In the genomic region with DNA sequence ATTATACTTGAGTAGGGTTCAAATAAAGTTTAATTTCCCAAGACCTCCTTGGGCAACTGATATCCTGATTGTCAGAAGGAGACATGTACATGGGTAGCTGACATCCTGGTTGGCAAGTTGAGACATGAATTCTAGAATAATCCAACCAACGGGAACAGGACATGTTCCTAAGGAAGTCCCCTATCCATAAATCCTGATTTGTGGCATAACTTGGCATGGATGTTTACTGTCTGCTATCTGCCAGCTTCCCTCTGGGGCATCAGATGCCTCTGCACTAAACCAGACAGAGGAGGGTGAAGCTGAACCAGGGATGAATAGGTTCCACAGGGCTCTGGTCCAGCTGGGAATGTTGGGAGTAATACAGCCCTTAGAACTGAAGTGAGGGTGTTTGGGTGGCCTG, we compare ENCODE assay signal across 16 mouse cellular contexts.
"Had no signal": no experiment of that assay in that cellular context is flagged by ENCODE, and none has a peak within 500 bp of the region (broad histone marks: within the 10 kb centered on the region; RNA-seq: fewer than 3 reads in every experiment).

No protein-coding gene starts in this region.

- H3K4me1 ChIP-seq: neural tube, embryonic 12.5 days; neural tube, embryonic 13.5 days; neural tube, embryonic 15.5 days; stomach, embryonic 15.5 days had no signal

- H3K9me3 ChIP-seq: neural tube, embryonic 12.5 days; neural tube, embryonic 13.5 days; neural tube, embryonic 15.5 days; stomach, embryonic 15.5 days had no signal

- H3K36me3 ChIP-seq: neural tube, embryonic 12.5 days; neural tube, embryonic 13.5 days; neural tube, embryonic 15.5 days; stomach, embryonic 15.5 days had no signal

- DNase-seq: retina, postnatal 1 day; right cerebral cortex, adult 18-20 months; right cerebral cortex, postnatal 14 days; right cerebral cortex, postnatal 25 days; right cerebral cortex, postnatal 4 days; spleen, adult 18-20 months; thymus, adult 18-20 months; thymus, adult 2 months; thymus, postnatal 14 days; thymus, postnatal 25 days; thymus, postnatal 36 days; thymus, postnatal 4 days had no signal

- H3K27ac ChIP-seq: neural tube, embryonic 12.5 days; neural tube, embryonic 13.5 days; neural tube, embryonic 15.5 days; stomach, embryonic 15.5 days had no signal

- H3K27me3 ChIP-seq: neural tube, embryonic 12.5 days; neural tube, embryonic 13.5 days; neural tube, embryonic 15.5 days; stomach, embryonic 15.5 days had no signal

- H3K4me2 ChIP-seq: neural tube, embryonic 12.5 days; neural tube, embryonic 13.5 days; neural tube, embryonic 15.5 days; stomach, embryonic 15.5 days had no signal

- H3K4me3 ChIP-seq: neural tube, embryonic 12.5 days; neural tube, embryonic 13.5 days; neural tube, embryonic 15.5 days; stomach, embryonic 15.5 days had no signal

- H3K9ac ChIP-seq: neural tube, embryonic 12.5 days; neural tube, embryonic 13.5 days; neural tube, embryonic 15.5 days; stomach, embryonic 15.5 days had no signal
